Mouse (Mus musculus) megakaryocyte, embryonic 14.5 days (primary cell): ENCODE data around the gene Plekhg3.

ENCODE experiments used
- FLI1 ChIP-seq: IDR thresholded peaks from 2 replicates; pipeline ENCODE4 v1.6.1; 2012; ENCODE audit warnings: low read length, inconsistent platforms, mixed read lengths
- GATA1 ChIP-seq: IDR thresholded peaks from 3 replicates; pipeline ENCODE4 v1.6.1; 2012; ENCODE audit warnings: mixed read lengths, low read length, inconsistent platforms, borderline replicate concordance

- TF ChIP-seq GATA1, result no peak
- TF ChIP-seq FLI1, result no peak
Observed at GRCm38 (mm10) chr12:76608241-76608640, 77.5 kb downstream of the Plekhg3 start.
